Mouse (Mus musculus): ENCODE measurements around the gene Cmc2. TPM values are rescaled to one million over a fixed set of nuclear protein-coding genes. Genes with fewer than 3 reads are reported as not detected.

The Cmc2 gene
- polyA plus RNA-seq, 1 experiment from 2014 or later: 26.5 TPM

DNA sequence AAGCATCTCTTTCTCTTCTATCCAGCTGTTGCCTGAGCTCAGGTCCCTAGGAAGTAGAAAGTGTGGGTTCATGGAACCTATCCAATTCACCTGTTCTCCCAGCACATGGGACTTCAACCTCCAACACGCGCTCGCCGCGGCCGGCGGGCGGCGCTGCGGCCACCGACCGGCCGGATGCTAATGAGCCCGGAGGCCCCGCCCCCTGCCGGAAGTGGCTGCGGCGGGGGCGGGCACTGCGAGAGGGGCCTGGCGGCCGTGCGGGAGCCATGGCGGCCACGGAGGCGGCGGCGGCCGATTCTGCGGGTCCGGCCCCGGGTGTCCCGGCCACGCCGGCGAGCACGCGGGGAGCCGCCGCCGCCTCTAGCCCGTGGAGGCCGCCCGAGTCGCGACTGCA lies 21.9 kb upstream of the Cmc2 start, which contains the start of gene Atmin:
Atmin (plus strand) TSS at position 233 of the 394 bp plus-strand sequence.
- Histone ChIP-seq H3K4me2 (peak within 1 kb of the TSS; percentile 81), H3K9ac (peak within 1 kb of the TSS; percentile 80), H3K36me3 (replicated peaks) (no peaks in the 10 kb centered on the region), H3K9me3 (no peaks in the 10 kb centered on the region), H3K27ac (peak within 1 kb of the TSS; percentile 74), H3K4me3 (peak within 1 kb of the TSS; percentile 75), H3K27me3 (replicated peaks) (no peaks in the 10 kb centered on the region), H3K4me1 (peaks cover 25% of the 10 kb centered on the region)
- peak; percentile 91 for ATAC-seq (replicated peaks)
- under 1% methylated on average over 38 of the region's 46 CpGs for WGBS

DNA sequence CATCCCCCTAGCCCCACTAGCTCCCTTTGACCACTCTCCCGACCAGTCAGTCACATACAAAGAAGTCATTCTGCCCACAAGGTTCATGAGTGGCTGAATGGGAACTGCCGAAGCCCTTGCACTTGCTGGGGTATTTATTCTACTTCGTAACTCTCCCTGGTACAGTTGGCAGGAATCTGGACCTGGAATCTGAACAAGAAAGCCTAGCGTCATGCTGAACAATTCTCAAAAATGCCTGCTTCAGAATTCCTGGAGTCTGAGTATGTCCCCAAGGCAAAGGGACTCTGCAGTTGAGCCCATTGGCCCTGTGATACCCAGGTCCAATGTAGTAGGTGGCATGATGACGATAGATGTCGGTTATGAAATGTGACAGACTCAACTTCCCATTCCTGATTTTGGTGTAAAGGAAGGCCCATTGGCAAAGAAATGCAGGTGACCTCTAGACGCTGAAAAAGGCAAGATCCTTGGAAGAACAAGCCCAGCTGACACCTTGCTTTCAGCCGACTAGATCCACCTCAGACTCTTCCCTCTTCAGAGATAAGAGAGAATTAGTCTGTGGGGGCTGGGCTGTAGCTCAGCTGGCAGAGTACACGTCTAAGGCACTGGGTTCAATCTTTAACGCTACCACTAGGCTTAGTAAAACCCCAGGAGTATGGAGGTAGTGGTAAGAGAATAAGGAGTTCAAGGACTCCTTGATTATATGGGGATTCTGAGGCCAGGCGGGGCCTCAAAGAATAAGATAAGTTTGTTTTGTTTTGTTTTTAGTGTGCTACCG lies 21.2 kb upstream of the Cmc2 start:
- Histone ChIP-seq H3K4me1 (peaks cover 25% of the 10 kb centered on the region), H3K4me2 (peak overlapping the region; percentile 81; the same call in 1 of the 2 replicates), H3K9ac (no peak overlapping the region), H3K27ac (no peak overlapping the region), H3K27me3 (replicated peaks) (no peaks in the 10 kb centered on the region), H3K9me3 (no peaks in the 10 kb centered on the region), H3K36me3 (replicated peaks) (no peaks in the 10 kb centered on the region), H3K4me3 (no peak overlapping the region)
- 78% methylated on average over 12 of the region's 12 CpGs for WGBS
- ATAC-seq (replicated peaks): no peak

DNA sequence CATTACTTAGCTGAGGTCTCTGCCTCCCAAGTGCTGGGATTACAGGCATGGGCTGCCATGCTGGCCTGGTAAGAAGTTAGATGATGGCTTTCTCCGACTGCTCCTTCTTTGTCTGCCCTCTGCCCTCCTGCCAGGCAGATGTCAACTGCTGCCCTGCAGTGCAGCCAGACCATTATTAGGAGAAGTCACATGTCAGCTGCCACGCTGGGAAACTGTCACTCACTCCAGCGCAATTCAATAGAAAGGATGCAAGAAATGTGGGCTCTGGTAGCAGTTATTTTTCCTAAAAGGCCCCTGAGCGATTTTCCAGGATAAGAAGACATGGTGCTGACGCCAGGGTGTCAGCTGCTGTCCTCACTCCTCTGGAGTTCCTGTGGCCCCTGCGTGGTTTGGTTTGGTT lies 14.3 kb upstream of the Cmc2 start:
- Histone ChIP-seq H3K27me3 (replicated peaks) (no peaks in the 10 kb centered on the region), H3K9me3 (no peaks in the 10 kb centered on the region), H3K4me1 (no peaks in the 10 kb centered on the region), H3K27ac (no peak overlapping the region), H3K4me2 (no peak overlapping the region), H3K4me3 (no peak overlapping the region), H3K9ac (no peak overlapping the region), H3K36me3 (replicated peaks) (no peaks in the 10 kb centered on the region)
- WGBS: 37% methylated on average over 6 of the region's 6 CpGs
- ATAC-seq (replicated peaks): no peak

DNA sequence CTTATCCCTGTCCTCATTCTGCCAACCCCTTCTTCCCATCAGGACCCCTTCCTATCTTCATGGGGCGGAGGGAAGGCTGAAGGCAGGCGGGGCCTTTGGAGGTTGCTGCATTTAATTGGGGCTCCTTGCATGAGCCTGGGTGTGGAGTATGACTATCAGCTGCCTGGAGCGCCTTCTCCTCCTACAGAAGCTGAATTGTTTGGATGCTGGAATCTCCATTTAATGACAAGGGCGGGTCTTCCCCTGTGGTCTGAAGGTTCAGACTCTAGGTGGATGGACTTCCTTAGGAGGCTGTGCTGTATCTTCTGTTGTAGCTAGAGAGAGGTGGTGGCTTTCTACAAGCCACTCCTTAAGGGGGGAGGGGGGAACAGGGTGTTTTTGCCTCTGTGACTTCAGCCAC lies 13.7 kb upstream of the Cmc2 start:
- Histone ChIP-seq H3K36me3 (replicated peaks) (no peaks in the 10 kb centered on the region), H3K9ac (no peak overlapping the region), H3K4me3 (no peak overlapping the region), H3K27me3 (replicated peaks) (no peaks in the 10 kb centered on the region), H3K27ac (no peak overlapping the region), H3K4me2 (no peak overlapping the region), H3K4me1 (no peaks in the 10 kb centered on the region), H3K9me3 (no peaks in the 10 kb centered on the region)
- ATAC-seq (replicated peaks): no peak
- 94% methylated on average over 4 of the region's 4 CpGs for WGBS

DNA sequence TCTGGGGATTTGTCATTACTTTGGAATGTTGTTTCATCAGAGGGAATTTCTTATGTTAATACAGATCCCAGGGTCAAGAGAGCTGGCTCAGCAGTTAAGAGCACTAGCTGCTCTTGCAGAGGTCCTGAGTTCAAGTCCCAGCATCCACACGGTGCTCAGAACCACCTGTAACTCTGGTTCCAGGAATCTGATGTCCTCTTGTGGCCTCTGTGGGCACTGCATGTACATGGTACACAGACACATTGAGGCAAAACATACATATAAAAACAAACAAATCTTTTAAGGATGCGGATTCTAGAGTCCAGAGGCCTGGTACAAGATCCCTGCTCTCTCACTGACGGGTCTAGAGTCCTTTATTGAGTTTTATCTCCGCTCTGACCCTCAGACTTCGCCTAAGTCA lies 7.3 kb upstream of the Cmc2 start:
- Histone ChIP-seq H3K4me2 (no peak overlapping the region), H3K4me1 (no peaks in the 10 kb centered on the region), H3K36me3 (replicated peaks) (no peaks in the 10 kb centered on the region), H3K9ac (no peak overlapping the region), H3K27me3 (replicated peaks) (no peaks in the 10 kb centered on the region), H3K9me3 (no peaks in the 10 kb centered on the region), H3K4me3 (no peak overlapping the region), H3K27ac (no peak overlapping the region)
- no peak for ATAC-seq (replicated peaks)
- WGBS: 89% methylated on average over 5 of the region's 5 CpGs

DNA sequence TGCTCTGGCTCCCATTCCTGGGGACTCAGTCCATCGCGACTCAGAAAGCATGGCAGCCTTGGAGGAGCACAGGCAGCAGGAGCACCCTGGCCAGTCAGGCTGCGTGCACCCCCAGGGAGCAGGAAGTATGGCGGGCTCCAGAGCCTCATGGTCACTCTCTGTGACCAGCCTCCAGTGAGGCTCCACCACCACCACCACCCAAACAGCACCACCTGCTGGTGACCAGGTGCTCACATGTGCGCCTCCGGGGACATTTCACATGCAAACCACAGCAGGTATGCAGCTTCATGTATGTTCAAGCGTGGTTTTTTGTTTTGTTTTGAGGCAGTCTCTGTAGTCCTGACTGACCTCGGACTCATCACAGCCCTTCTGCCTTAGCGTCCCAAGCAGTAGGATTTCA lies 6.6 kb upstream of the Cmc2 start:
- no peaks in the 10 kb centered on the region for H3K27me3 ChIP-seq (replicated peaks)
- no peak overlapping the region for H3K9ac ChIP-seq
- 87% methylated on average over 9 of the region's 9 CpGs for WGBS
- H3K4me1 ChIP-seq: no peaks in the 10 kb centered on the region
- no peak overlapping the region for H3K27ac ChIP-seq
- no peaks in the 10 kb centered on the region for H3K9me3 ChIP-seq
- H3K4me3 ChIP-seq: no peak overlapping the region
- no peak for ATAC-seq (replicated peaks)
- no peak overlapping the region for H3K4me2 ChIP-seq
- H3K36me3 ChIP-seq (replicated peaks): no peaks in the 10 kb centered on the region

DNA sequence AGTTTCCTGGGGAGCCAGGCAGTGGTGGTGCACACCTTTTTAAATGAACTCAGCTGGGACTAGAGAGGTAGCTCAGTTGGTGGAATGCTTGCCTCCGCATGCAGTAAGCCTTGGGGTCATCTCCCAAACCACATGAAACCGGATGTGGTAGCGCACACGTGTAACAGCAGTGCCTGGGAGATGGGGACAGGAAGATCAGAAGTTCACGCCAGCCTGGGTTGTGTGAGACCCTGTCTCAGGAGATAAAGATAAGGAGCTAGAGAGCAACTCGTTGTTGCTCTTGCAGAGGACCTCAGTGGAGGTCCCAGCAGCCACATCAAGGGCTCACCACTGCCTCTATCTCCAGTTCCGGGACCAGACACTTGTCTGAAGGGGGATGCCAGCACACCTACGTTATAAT lies 2.3 kb upstream of the Cmc2 start:
- Histone ChIP-seq H3K4me2 (no peak overlapping the region), H3K4me3 (no peak overlapping the region)
- WGBS: 97% methylated on average over 8 of the region's 8 CpGs

DNA sequence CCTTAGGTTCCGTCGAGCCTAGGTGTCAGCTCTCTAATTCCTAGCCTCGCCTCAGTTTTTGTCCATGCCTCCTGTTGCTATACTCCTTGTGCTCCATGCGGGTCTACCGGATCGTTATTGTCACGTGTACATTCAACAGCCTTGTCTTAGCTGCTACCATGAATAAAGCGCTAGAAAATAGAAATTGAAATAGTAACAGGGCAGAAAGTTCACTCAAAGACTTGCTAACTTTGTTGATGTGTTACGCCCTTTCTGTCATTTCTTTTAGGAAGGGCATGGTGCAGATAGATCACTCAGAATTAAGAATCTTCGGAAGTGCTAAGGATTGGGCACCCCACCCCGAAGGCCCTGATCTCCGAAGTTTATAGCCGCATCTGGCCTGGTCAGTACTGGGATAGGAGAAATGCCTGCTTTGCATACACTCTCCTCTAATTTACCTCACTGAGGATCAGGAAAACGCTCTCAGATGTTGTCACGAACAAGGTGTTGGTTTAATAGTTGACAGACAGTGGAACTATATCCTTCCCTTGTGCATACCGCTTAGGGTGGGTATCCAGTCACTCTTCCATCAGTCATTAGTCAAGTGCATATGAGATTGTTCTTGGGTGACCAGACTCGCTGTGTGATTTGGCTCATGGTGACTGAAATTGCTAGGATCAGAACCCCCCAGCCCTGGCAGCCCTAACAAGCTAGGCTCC lies 954 bp upstream of the Cmc2 start:
- Histone ChIP-seq H3K9ac (peak overlapping the region; percentile 60), H3K36me3 (replicated peaks) (no peaks in the 10 kb centered on the region), H3K27ac (peak overlapping the region; percentile 83), H3K4me2 (peak overlapping the region; percentile 83), H3K4me1 (peaks cover 15% of the 10 kb centered on the region), H3K27me3 (replicated peaks) (no peaks in the 10 kb centered on the region), H3K4me3 (peak overlapping the region; percentile 77), H3K9me3 (no peaks in the 10 kb centered on the region)
- 33% methylated on average over 17 of the region's 17 CpGs for WGBS
- no peak for ATAC-seq (replicated peaks)

More for the DNA sequence above, 2.3 kb upstream of the Cmc2 start:
- no peak for ATAC-seq (replicated peaks)
- no peaks in the 10 kb centered on the region for H3K27me3 ChIP-seq (replicated peaks)
- H3K27ac ChIP-seq: no peak overlapping the region
- no peaks in the 10 kb centered on the region for H3K36me3 ChIP-seq (replicated peaks)
- H3K9me3 ChIP-seq: no peaks in the 10 kb centered on the region
- peaks cover 15% of the 10 kb centered on the region for H3K4me1 ChIP-seq
- H3K9ac ChIP-seq: no peak overlapping the region

DNA sequence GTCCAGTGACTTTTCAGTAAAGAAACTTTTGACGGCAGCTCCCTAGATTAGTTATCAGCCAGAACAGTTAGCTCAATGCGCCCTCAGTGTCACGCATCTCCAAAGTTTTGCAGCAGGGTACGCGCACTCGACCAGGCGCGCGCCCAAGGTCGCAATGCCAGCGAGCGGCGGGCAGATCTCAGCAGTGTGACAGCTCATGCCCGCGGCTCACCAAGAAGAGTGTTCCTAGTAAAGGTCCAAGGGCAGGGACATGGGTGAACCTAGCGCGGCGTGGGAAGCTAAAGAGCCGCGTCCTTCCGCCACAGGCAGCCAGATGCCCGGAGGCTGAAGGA lies 284 bp downstream of the Cmc2 start:
- Histone ChIP-seq H3K36me3 (replicated peaks) (no peaks in the 10 kb centered on the region), H3K9me3 (no peaks in the 10 kb centered on the region), H3K4me1 (peaks cover 15% of the 10 kb centered on the region), H3K9ac (peak overlapping the region; percentile 60), H3K27ac (peak overlapping the region; percentile 83), H3K27me3 (replicated peaks) (no peaks in the 10 kb centered on the region), H3K4me3 (peak overlapping the region; percentile 77), H3K4me2 (peak overlapping the region; percentile 83)
- WGBS: under 1% methylated on average over 22 of the region's 22 CpGs
- ATAC-seq (replicated peaks): peak; percentile 65

DNA sequence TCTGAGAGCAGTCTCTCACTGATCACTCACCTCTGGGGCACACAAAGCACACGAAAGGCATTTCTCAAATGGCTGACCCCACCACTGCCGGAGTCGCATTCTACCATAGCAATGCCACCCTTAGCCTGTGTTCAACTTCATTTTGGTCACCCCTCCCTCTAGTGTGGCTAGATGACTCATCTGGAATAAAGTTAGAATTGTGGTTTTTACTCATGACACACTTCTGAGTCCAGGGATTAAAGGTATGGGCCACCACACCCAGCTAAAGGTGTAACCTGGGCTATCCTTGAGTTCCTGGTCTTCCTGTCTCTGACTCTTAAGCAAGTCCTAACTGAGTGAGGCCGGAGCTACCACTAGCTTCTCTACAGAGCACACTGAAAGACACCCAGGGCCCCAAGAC lies 15.4 kb downstream of the Cmc2 start:
- WGBS: 95% methylated on average over 4 of the region's 4 CpGs
- Histone ChIP-seq H3K9ac (no peak overlapping the region), H3K27ac (no peak overlapping the region), H3K27me3 (replicated peaks) (no peaks in the 10 kb centered on the region), H3K4me3 (no peak overlapping the region), H3K4me1 (no peaks in the 10 kb centered on the region), H3K36me3 (replicated peaks) (no peaks in the 10 kb centered on the region), H3K4me2 (no peak overlapping the region), H3K9me3 (no peaks in the 10 kb centered on the region)
- ATAC-seq (replicated peaks): no peak

DNA sequence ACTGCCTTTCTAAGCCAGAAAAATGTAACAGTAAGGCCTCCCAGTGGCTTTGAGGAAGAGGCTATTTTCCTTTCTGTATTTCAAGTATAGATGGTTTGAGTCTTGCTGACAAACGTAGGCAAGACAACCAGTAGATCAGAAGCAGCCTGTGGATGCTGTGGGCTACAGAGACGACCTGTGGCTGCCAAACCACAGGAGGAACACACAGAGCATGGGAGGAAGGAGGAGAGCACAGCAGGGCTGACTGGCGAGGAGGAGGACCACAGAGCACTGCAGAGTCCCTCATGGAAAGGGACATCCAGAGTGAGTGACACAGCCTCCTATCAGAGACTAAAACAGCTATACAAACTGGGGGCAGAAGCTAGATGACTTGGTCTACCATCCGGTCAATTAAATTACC lies 16.0 kb downstream of the Cmc2 start:
- no peak overlapping the region for H3K27ac ChIP-seq

DNA sequence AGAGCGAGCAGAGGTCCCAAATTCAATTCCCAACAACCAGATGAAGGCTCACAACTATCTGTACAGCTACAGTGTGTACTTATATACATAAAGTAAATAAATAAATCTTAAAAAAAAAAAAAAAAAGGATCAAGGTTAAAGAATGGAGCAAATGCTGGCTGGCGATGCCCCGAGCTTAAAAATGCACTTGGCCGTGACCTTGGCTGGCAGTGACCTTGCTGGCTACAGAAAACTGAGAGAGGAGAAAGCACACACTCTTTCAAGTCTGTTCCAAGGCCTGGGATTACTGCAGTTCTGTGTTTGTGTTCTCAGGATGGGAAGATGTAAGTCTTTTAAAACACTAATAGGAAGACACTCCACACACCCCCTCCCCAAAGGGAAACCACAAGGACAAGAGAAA lies 16.5 kb downstream of the Cmc2 start:
- no peak overlapping the region for H3K9ac ChIP-seq
- H3K4me2 ChIP-seq: no peak overlapping the region
- no peak overlapping the region for H3K27ac ChIP-seq
- no peak overlapping the region for H3K4me3 ChIP-seq
- no peaks in the 10 kb centered on the region for H3K4me1 ChIP-seq
- no peak for ATAC-seq (replicated peaks)
- over 99% methylated on average over 4 of the region's 4 CpGs for WGBS
- no peaks in the 10 kb centered on the region for H3K9me3 ChIP-seq
- H3K36me3 ChIP-seq (replicated peaks): no peaks in the 10 kb centered on the region
- H3K27me3 ChIP-seq (replicated peaks): no peaks in the 10 kb centered on the region

More for the DNA sequence above, 16.0 kb downstream of the Cmc2 start:
- Histone ChIP-seq H3K4me2 (no peak overlapping the region), H3K9me3 (no peaks in the 10 kb centered on the region), H3K9ac (no peak overlapping the region), H3K4me3 (no peak overlapping the region), H3K36me3 (replicated peaks) (no peaks in the 10 kb centered on the region), H3K27me3 (replicated peaks) (no peaks in the 10 kb centered on the region), H3K4me1 (no peaks in the 10 kb centered on the region)
- no peak for ATAC-seq (replicated peaks)
- 91% methylated on average over 4 of the region's 4 CpGs for WGBS

DNA sequence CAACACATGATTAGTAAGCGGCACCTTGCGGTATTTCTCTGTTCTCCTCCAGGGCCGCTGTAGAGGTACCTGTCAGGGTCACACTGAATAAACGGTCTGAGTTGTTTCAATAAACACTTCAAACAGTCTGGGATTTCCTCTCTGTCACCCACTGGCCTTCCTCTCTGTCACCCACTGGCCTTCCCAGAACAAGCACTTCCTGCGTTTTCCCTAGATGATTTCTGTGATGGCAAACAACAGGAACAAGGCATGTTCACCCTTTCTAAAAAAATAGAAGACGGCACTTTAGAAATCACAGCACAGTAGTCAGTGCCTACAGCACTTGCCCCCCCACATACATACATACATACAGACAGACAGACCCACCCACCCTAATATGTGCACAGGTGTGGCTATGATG lies 25.7 kb downstream of the Cmc2 start:
- 92% methylated on average over 6 of the region's 6 CpGs for WGBS
- H3K9ac ChIP-seq: no peak overlapping the region
- H3K4me3 ChIP-seq: no peak overlapping the region
- ATAC-seq (replicated peaks): no peak
- no peaks in the 10 kb centered on the region for H3K4me1 ChIP-seq
- no peaks in the 10 kb centered on the region for H3K36me3 ChIP-seq (replicated peaks)
- H3K4me2 ChIP-seq: no peak overlapping the region
- H3K9me3 ChIP-seq: no peaks in the 10 kb centered on the region
- H3K27ac ChIP-seq: no peak overlapping the region
- no peaks in the 10 kb centered on the region for H3K27me3 ChIP-seq (replicated peaks)
